Mouse (Mus musculus): Measurements from ENCODE around the gene Grik4.

GRCm38 (mm10) chr9:42674017-42674412, 270.3 kb downstream of the Grik4 start:
- no peak for TF ChIP-seq CTCF (IDR thresholded peaks at IDR 0.05; ENCODE audit: borderline replicate concordance, control insufficient read depth, extremely low read depth, insufficient read depth, low read length, poor library complexity)
- no peak for TF ChIP-seq POLR2A (IDR thresholded peaks at IDR 0.05; ENCODE audit: control insufficient read depth, extremely low read depth, insufficient read depth, low read length, poor library complexity)

Measured in thymus, adult 2 months (tissue).